ENCODE assay signal across 15 mouse cellular contexts in the genomic region with DNA sequence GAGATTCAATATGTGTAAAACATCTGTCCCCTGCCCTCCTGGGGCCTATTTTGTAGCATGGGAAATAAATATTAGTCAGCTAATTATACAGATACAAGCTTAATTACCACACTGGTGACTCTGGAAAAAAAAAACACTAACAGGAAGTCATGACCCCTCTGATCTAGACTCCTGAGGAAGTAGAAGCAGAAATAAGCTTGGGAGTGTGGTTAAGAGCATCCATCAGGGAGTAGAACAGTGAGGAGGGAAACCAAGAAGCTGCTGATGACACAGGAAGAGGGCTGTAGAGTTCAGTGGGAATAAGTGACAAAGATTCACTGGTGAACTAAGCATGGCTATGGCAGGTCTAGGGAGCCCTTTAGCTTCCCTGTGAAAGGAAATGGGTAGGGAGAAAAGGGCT.
"Had no signal": no experiment of that assay in that cellular context is flagged by ENCODE, and none has a peak within 500 bp of the region (broad histone marks: within the 10 kb centered on the region; RNA-seq: fewer than 3 reads in every experiment).

No protein-coding gene starts in this region.

- DNase-seq: gastrocnemius, postnatal 14 days; gastrocnemius, postnatal 36 days; heart, adult 18-20 months; heart, postnatal 10 days; heart, postnatal 4 days; kidney, adult 11 months; kidney, adult 2 months; kidney, adult 9 months; kidney, postnatal 10 days; kidney, postnatal 25 days; kidney, postnatal 4 days; liver; liver, embryonic 13.5 days had no signal

- ATAC-seq: hindbrain, postnatal 0 days; intestine, embryonic 16.5 days had no signal
